Mouse (Mus musculus) left cerebral cortex, adult 11 months (tissue): ENCODE measurements around the gene Tmem131.
"Not testable (repeated sequence)": the region's sequence is repeated elsewhere in the genome, so short reads cannot be mapped to it uniquely, and the experiment has no call there.

ENCODE experiments used
- DNase-seq: peaks from one replicate; pipeline ENCODE4 v3.0.0; 2022; ENCODE audit warnings: low spot score

The Tmem131 gene

DNA sequence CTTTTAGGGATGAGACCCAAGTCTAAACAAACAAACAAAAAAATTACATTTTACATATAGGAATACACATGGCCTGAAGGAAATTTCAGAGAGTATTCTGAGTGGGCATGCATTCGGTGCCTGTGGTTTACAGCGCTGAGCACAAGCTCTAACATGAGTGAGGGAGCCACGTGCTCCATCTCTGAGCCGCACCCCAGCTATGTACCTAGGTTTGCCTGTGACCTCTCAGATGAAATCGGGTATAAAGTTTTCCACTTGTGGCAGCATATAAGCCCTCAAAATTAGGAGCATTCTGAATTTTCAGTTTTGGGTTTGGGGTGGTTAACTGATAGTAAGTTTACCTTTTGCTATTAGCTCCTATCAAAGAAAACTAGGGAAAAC is 28.3 kb downstream of the Tmem131 start:
- DNase-seq = no peak

GRCm38 (mm10) chr1:36914455-36915199 is 28.8 kb downstream of the Tmem131 start:
- no peak for DNase-seq

DNA sequence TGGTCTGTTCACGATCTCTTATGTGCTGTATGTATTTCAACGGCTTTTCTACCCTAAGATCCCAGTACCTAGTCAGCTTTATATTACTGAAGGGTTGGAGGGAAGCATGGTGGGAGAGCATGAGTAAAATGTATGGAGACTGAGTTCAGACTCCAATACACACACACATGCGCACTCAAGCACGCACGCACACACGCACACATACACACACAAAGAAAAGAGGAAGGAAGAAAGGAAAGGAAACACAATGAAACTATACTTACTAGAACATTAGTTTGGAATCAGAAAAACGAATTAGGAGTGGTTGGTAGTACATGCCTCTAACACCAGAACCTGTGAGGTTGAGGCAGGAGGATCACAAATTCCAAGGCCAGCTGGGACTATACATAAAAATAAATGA is 29.7 kb downstream of the Tmem131 start:
- no peak for DNase-seq

GRCm38 (mm10) chr1:36912239-36912638 is 31.2 kb downstream of the Tmem131 start:
- DNase-seq = no peak

- no peak for DNase-seq
These were observed 31.9 kb downstream of the Tmem131 start for GRCm38 (mm10) chr1:36911603-36912002.

DNA sequence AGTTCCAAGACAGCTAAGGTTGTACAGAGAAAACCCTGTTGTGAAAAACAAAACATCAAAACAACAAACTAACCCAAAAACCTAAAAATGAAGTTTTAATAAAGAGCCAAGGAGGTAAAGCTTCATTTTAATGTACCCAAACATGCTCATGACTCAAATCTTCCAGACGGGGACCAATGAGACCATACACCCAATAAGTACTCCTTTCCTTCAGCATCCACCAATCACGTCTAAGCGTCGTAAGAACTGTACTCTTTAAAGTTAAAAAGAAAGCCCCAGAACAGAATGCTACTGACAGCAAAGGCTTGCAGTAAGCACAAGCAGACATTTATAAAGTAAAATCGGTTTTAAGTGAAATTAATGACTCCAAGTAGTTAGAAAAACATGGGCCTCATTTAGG is 33.1 kb downstream of the Tmem131 start:
- no peak for DNase-seq

GRCm38 (mm10) chr1:36909965-36910364 is 33.5 kb downstream of the Tmem131 start:
- DNase-seq = not testable (repeated sequence)

DNA sequence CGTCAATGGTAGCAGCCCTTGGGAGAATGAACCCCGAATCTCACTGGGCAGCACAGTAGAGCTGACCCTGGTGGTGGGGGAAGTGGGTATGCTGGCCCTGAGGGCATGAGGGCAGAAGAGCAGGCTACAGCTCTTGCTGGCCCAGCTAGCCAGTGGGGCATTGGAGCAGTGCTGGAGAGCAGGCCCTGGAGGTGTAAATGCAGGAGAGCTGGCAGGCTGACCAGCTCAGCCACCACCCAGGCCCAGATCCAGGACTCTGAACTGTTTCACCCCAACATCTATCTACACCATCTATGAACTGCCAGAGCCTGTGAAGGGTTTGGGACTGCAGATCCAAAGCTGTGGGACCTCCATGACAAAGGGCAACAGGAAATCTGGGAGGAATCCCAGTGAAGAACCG is 38.2 kb downstream of the Tmem131 start:
- no peak for DNase-seq

DNA sequence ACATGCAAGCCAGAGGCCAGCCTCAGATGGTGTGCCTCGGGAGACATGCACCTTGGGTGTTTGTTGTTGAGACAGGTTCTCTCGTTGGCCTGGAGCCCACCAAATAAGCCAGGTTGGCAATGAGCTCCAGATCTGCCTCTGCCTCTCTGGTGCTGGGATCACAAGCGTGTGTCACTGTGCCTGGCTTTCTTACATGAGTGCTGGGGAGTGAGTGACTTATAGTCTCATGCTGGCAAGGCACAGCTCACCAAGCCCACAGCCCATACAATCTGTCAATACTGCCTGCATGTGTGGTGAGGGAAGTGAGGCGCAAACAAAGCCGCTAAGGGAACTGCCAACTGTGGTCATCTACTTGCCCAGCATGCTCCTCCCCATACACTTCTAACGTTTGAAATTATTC is 39.0 kb downstream of the Tmem131 start:
- no peak for DNase-seq

GRCm38 (mm10) chr1:36904084-36904451 is 39.4 kb downstream of the Tmem131 start:
- no peak for DNase-seq

- no peak for DNase-seq
These were observed 39.9 kb downstream of the Tmem131 start for GRCm38 (mm10) chr1:36903376-36904083.

GRCm38 (mm10) chr1:36902533-36903315 is 40.7 kb downstream of the Tmem131 start:
- DNase-seq = no peak

DNA sequence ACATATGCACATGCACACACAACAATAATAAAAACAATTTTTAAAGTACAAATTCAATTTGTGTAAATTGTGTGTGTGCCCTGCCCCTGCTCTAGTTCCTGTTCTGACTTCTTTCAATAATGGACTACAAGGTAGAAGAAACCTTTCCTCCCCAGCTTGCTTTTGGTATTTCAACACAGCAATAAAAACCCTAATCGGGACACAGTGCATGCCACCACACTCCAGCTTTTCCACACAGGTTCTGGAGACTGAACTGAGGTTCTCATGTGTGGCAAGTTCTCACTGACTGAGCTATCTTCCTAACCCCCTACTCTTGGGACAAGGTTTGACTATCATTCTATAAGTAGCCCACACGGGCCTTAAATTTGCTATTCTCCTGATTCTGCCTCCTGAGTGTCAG is 43.8 kb downstream of the Tmem131 start:
- no peak for DNase-seq

GRCm38 (mm10) chr1:36896423-36896822 is 47.0 kb downstream of the Tmem131 start:
- DNase-seq = no peak

- DNase-seq = no peak
These were observed 48.0 kb downstream of the Tmem131 start for GRCm38 (mm10) chr1:36895452-36895851.

GRCm38 (mm10) chr1:36894136-36894535 is 49.3 kb downstream of the Tmem131 start:
- no peak for DNase-seq

DNA sequence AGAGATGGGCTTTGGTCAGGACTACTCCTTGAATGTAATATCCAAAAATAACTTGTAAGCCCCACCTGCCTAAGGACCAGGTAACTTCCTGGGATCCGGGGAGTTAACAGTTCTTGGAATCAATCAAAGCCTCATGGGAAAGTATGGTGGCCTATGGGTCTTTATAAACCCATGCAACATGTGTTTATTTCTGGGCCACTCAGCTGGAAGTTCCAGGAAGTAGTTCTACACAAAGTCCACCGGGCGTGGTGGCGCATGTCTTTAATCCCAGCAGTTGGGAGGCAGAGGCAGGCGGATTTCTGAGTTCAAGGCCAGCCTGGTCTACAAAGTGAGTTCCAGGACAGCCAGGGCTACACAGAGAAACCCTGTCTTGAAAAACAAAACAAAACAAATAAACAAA is 49.7 kb downstream of the Tmem131 start:
- DNase-seq = not testable (repeated sequence)

GRCm38 (mm10) chr1:36893146-36893545 is 50.3 kb downstream of the Tmem131 start:
- no peak for DNase-seq

GRCm38 (mm10) chr1:36892461-36892860 is 51.0 kb downstream of the Tmem131 start:
- DNase-seq = no peak

GRCm38 (mm10) chr1:36889016-36889415 is 54.5 kb downstream of the Tmem131 start:
- DNase-seq = no peak

DNA sequence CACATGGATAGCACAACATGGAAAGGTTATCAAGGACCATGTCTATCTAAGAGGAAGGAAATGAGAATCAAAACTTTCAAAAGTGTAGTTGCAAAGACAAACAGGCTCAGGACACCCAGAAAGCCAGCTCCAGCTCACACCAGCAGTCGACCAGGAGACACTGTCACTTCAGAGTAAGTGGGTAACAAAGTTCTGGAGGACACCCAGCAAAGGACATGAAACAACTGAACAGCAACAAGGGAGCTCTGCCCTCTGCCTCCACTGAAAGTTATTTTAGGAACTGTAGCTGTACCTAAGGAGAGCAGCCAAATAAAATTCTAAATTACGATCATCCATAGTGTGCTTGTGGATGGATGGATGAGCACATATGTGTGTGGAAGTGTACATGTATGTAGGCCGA is 56.3 kb downstream of the Tmem131 start:
- DNase-seq = no peak

- DNase-seq = no peak
These were observed 57.0 kb downstream of the Tmem131 start for GRCm38 (mm10) chr1:36886489-36886888.

DNA sequence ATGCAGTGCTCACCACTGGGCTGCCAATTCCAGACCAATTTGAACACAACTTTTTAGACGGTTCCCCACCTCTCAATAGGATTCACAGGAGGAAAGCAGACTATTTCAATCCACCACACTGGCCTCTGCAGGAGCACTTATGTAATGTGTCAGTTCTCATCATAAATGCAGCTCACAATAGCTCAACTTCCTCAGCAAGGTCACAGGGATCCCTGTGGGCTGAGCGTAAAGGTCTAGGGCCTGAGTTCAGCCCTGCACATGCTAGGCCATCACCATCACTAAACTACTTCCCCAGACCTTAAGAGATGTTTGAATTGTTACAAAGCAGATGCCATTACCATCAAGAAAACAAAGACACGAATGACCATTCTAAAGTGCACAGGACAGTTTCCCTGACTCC is 58.9 kb downstream of the Tmem131 start:
- DNase-seq = no peak
